Mouse (Mus musculus) layer of hippocampus, postnatal 10 days (tissue): ENCODE measurements around the gene Itk. TPM values are rescaled to one million over a fixed set of nuclear protein-coding genes. Genes with fewer than 3 reads are reported as not detected.
A peak's percentile ranks its signal among the peaks of the same experiment; 100 is the strongest.

Source experiments
- DNase-seq, 2 experiments: peaks; one replicate each; pipeline ENCODE4 v3.0.0; 2021; ENCODE audit warnings: low spot score in 2 of 2
- total RNA-seq, 2 experiments: library from RNA; stranded (reverse); gene quantifications; 2 replicates each; pipeline ENCODE4 v1.2.3; 2021

Itk gene
- total RNA-seq, 2 experiments from 2014 or later: 0.31 to 0.48 TPM

DNA sequence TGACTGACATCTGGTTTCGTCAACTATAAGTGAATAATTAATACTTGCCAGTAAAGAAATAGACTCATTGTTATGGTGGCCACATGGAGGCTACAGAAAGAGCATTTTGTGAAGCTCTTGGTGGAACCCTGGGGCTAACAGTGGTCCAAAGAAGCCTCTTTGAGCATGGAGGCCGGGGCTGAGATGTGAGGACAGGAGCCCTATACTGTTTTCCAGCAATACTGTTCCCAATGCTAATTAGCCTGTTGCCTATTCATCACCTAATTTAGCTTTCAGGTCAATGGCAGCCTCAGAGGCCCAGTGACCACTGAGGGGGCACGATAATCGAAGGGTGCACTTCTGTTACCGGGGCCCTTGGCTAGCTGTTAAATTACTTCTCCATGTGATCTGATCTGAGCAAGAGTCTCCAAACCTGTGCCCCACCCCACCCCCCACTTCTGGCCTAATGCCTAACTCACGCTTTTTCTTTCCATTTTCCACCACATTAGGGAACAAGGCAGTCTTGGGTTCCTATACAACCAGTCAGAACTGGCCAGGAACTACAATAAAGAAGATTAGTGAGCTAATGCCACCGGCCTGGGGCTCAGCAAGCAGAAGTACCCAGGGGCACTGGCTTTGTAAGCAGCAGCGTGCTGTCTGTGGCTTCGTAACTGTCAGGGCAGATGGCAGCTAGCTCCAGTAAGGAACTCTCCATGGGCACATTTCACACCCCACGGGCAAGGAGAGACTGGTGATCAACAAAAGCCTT, 79.3 kb downstream of the Itk start:
- DNase-seq: no peak

DNA sequence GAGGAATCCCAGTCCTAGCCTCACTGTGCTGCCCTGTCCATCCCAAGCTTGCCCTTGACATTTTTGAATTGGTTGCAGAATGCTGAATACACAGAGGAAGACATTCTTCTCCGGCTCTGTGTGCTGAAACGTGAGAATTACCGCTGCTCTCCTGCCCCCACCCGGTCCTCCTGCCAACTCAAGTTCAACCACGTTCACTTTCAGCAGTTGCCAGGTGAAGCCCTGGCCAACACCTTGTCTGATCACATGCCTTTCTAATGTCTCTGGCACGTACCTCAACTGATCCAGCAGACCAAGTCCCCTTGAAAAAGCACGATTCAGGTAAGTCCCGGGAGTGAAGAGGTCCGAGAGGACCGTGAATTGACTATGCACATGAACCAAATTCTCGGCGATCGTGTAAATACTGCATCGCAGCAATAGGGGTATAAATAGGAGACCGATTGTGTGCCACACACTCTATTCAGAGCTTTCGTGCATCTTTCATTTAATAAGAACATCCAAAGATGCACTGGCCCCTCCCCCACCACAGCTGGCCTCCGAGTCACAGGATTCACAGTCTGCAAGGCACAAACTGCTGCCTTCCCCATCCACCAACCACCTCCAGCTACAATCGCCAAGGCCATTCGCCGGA, 80.1 kb downstream of the Itk start:
- peak; percentile 49 to 62 for DNase-seq

DNA sequence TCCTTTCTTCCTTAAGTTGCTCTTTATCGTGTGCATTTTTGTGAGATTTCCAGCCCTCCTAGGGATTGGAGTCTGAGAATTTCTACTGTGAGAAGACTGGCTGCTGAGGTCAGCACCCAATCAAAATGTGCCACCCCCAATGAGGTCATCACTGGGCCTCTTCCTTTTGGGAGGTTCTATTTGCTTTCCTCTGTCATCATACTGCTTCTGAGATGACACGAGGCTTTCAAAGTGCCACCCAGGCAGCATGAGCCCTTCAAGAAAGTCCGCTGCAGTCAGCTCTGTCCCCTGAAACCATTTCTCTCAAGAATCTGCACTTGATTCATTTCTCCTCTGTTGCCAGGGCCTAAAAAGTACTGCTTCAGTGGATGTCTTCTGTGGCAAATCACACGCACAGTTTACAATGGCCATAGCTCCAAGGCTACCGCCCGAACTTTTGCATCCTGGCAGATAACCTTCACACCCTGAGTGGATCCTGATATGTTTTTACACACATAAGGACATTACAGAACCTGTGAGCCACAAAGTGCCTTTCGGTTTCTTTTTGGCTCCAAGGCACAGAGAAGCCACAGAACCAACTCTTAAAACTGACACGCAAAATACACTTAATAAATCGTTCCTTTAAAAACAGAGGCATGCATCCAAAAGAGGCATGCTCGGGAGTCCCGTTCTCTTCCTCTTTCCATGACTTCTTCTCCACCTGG, 80.9 kb downstream of the Itk start:
- no peak for DNase-seq

DNA sequence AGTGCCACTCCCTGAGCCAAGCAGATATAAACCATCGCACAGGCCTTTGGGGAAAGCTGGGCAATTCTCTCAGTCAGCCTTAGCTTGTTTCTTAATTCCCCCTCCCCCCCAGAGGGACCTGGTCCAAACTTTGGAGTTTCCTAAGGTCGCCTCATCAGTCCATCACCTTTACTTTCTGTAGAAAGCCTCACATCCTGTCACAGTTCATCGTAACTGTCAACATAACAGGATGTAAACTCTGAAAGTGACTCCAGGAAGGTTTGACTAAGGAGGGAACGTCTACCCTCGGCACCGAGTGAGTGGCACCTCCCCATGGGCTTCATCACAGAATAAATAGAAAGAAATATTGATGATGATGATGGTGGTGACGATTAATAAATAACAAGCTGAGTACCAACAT, 81.5 kb downstream of the Itk start:
- no peak for DNase-seq

DNA sequence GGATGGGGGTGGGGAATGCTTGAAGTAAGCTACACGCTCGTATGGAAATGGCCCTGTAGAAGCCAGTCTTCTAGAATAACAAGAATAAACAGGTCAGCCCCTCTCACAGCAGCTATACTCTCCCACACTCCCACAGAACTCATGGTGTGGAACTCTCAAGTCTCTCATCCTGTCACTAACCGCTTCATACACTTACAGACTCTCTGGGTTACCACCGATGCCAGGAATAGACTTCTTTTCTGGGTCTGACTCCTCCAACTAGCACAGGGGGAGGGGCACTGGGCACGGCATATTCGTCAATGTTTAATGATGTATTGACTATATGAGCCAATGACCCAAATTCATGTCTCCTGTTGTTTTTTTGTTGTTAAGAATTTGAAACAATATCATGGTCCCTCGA, 82.5 kb downstream of the Itk start:
- no peak for DNase-seq

DNA sequence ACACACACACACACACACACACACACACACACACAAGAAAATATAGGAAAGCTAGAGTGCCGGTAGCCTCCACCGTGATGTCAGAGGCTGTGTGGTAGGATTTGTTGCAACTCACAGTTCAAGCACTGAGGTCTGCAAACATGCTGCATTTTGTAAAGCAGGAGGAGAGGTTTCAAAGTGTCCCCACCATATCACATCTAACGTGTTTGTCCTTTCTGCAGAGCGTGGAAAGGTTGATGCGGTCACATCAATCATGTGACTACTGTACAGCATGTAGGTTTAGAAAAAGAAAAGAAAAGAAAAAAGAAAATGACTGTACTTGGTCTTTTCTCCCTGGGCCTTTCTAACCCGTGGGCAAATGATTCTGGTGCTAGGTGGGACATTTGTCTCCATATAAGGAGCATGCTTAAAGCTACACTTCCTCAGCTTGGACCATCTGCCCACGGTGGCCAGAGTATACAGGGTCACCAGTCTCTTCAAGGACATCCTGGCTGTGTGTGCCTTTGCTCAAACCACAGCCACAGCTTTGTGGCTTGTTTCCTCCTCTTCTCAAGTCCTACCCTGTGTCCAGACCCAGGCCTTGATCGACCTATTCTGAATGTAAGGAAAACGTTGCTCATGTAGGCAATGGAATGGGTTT, 83.3 kb downstream of the Itk start:
- DNase-seq: no peak

DNA sequence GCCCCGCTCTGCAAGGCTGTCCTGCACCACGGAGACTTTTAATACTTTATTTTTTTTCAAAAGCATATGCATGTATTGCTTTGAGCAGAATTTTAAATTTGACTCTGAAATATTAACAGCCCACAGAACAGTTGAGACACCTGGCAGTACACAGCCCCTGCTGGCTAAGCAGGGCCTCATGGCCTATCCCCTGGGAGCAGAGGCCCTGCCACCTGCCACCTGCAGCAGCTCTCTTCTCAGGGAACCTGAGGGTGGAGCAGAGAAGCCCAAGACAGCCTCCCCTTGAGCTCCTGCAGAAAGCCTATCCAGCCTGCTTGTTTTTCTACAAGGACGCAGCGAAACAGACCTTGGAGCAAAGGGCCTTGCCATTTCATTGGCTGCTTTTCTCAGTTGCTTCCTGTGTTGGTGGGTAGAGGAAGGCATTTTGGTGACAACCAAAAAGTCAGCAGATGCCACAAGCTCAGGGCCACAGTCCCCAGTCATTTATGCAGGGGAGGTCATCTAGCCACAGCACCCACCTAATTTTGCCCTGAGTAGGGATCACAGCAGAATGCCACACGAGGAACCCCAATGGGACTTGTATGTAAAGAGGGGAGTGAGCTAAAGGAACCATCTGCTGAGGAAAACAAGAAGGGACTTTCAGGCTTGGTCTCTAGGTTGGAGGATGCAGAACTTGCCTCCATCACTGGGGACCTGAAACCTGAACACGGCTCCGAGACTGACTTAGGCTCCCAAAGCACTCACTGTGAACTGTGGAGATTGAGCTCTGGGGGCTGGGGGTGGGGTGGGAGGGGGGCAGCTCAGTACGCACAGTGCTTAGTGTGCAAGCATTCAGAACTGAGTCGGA, 84.2 kb downstream of the Itk start:
- no peak for DNase-seq

DNA sequence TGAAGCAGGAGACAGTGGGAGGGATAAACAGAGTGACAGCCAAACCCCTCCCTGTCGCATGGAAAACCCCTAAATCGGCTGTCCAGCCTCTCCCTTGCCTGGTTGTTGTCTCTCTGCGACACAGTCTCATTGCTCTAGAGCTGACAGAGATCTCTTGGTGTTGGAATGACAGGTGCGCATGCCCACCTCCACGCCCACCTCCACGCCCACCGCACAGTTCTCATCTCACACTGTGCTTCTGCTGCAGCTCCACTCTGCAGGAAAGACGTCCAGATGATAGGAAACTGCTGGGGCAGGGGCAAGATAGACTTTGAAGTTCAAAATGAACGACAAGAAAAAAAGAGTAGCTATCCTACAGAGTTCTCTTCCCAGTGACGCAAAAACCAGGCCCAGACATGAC, 85.2 kb downstream of the Itk start:
- no peak for DNase-seq

DNA sequence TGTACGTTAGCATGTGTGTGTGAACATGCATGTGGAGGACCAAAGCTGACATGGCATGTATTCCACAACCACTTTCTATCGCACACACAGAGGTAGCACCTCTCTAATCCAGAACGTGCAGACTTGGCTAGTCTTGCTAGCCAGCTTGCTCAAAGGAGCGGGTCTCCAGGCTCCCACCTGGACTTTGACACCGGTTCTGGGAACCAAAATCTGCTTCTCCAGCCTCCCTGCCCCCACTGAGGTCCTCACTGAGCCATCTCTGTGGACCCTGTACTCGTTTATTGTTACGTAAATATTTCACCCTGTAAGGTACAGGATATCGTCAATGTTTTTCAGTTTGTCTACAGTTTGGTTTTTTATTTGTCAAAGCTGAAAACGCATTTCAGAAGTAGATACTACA, 86.8 kb downstream of the Itk start:
- DNase-seq: no peak

DNA sequence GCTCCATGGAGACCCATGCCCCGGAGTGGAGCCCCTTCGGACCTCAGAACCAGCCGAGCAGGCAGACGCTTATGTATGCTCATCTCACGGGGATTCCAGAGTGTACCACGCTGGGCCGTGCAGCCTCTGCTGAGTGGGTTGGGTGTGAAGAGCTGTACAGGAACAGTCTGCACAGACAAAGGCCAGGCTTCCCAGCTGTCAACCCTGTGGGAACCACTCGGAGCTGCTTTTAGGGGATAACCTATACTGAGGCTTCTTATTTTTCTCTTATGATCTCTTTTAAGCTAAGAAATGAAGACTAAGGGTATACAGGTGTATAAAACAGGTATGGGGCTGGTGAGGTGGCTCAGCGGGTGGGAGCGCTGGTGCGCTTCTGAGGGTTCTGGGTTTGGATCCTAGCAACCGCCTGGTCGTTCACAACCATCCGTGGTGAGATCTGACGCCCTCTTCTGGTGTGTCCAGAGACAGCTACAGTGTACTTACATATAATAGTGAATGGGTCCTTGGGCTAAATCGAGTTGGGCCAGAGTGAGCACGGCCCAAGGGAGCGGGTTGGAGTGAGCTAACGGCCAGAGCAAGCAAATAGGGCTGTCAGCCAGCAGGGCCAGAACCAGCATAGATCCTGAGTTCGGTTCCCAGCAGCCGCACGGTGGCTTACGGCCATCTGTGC, 87.6 kb downstream of the Itk start:
- no peak for DNase-seq

DNA sequence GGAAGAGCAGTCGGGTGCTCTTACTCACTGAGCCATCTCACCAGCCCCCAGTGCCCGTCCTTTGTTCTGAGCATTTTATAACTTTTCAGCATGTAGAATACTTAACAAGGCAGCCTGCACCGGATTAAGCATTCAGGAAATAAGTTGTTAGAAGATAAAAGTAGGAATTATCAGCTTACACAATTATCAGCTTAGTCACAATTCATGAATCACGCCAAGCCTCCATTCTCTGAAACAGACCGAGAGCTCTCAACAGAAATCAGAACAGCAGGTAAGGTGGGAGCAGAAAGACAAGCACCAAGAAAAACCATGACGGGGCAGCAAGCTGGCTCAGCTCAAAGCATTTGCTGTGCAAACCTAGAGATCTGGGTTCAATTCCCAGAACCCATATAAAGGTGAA, 89.4 kb downstream of the Itk start:
- DNase-seq: no peak

DNA sequence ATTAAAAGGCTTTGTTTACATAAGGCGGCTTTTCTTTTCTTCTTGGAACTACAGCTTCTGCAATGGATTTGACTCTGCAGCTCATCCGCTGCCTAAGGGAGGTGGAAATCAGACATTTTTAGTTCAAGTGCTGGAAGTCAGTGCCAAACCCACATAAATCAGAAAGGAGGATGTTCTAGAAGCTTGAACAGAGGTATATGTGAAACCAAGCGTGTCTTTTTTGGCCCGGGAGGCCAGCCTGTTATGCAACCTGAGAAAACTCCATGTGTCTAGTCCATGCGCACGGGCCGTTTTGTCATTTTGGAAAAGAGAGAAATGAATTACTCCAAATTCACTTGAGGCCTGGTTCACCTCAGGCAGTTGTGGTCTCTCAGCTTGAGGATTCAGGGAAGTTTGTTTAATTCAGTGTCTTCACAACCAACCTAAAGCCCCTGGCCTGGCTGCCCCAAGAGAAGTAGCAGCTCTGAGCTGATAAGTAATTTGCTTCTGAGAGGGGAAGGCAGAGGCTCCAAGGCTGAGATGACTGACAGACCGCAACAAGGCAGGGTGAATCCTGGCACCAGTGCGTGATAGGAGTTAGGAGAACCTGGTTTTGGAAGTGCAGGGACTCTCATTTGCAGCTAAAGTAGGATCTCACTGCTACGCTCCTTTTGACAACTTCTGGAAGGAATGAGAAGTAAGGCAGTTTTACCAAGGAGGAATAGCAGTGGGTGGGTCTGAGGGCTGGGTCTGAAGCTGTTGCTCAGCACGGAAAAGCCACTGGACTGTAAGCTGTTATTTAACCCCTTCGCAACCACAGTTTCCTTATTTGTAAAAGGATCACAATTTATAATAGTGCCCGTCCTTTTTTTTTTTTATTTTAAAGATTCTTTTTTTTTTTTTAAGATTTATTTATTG, 90.2 kb downstream of the Itk start:
- no peak for DNase-seq

DNA sequence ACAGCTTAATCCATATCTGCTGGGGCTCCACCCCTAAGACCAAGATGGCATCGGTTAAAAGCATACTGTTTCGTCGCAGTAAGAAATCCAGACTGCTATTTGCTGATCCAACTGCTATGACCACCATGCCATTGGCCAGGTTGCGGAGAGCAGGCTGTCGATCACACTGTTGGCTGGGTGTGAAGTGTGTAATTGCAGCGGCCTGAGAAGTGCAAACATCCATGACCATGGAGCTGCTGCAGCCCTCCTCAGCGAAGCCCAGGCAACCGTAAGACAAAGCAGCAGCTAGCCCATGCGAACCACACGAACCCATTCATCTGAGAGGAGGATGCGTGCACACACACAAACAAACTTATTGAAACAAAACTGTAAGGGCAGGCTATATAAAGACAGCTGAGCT, 94.9 kb downstream of the Itk start:
- DNase-seq: no peak

DNA sequence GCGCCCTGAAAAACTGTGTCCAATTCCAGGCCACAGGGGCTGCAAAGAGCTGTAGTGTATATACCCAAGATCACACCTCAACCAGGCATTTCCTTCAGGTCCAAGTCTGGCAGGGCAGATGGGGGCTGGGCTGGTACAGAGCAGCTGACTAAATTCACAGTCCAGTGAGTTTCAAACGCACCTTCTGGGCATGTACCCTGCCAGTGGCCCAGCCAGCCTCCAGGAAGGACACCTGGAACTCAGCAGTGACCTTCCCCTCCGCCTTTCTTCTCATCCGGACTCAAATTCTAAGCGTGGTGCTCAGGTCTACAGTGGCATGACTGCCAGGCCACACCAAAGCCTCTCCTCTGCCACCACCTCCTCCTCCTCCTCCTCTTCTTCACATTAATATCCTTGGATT, 95.8 kb downstream of the Itk start:
- no peak for DNase-seq

DNA sequence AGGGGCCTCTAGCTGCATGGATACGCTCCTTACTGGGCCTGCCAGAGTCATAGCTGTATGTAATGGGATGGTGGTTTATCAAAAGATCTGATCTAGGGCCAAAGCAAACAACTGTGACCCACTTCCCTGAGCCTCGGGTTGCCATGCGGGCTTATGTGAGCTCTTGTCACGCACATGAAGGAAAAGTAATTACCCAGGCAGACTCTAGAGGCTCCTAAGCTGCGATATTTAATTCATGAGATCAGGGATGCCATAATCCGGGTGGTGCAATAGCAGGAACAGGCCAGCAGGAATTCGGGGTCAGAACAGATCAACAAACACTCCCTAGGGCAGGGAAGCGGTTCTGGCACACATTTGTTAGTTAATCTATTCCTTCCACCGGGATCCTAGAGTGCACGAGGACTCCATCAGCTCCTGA, 98.3 kb downstream of the Itk start:
- no peak for DNase-seq

DNA sequence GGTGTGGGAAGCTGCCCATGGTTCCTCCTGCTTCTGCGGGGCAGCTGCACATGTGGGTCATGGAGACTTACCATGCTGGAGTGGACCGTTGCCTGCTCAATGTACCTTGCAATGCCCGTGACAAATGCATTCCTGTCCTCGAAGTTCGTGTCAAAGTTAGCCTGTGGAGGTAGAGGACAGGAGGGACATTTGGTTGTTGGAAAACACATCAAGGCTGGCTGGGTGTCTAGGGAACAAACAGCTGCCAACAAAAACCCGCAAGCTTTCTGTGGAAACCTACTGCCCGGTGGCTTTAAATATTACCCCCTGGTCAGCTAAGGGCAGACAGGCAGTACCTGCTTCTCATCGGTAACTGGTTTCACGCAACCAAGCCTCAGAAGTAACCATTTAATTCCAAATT, 99.8 kb downstream of the Itk start:
- no peak for DNase-seq

DNA sequence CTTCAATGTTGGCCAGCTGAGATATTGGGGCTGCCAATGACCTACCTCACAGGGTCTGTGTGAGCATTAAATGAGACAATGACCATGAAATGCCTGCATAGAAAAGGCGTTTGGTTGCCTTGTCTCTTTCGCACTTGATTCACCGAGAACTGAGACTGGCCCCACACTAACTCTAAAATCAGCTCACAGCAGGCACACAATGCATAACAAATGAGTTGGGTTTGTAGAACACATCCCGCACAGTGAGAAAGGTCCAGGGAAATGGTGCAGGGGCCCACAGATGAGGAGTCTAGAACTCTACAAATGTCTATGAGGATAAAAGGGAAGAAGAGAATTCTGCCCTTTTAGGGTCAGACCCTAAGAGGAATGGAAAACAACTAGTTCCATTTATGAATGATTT, 100.3 kb downstream of the Itk start:
- DNase-seq: no peak

DNA sequence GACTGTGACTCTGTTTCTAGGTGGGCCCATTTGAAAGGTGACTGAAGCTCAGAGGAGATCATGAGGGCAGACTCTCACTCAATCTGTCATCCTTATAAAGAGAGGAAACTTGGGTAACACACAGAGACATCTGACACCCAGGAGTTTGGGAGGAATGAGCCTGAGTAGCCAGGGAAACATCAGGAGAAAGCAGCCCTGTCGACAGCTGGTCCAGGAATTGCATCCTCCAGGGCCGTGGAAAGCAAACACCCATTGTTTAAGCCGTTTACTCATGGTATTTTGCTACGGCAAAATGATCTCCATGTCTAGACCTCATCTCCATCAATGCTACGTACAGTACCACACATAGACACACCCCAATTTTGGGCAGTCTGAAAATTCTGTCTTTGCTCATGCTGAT, 101.2 kb downstream of the Itk start:
- no peak for DNase-seq

DNA sequence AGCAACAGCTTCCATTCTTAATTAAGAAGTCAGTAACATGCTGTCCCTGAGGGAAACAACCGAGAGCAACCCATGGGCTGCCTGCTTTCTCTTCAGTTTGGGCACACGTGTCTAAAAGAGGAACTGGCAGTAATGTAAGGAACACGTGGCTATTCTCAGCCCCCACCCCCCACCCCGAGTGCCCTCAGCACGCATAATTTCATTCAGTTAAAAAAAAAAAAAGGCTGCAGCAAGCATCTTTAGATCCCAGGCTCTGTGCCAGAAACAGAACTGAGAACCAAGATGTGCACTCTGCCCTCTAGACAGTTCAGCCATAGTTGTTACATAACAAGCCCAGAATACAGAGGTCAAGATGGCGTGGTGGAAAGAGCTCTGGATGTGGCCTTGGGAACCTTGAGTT, 102.5 kb downstream of the Itk start:
- no peak for DNase-seq

DNA sequence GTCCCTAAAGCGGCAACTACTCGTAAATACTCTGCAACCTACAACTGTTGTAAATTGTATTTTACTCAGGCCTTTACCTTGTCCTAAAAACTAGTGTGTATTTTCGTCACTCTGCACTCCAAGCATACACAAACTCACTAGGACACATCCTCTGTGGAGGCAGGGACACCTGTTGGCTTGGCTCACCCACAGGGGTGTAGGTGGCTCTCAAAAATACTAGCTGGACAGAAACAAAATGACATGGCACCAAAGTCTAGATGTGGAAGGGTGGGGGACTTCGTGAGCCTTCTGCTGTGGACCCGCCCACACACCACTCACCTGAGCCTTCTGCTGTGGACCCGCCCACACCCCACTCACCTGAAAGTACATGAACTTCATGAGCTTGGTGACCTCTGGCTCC, 105.5 kb downstream of the Itk start:
- DNase-seq: no peak
